Mouse (Mus musculus) megakaryocyte, embryonic 14.5 days (primary cell): ENCODE measurements around the gene Smox.

ENCODE experiments used
- FLI1 ChIP-seq: IDR thresholded peaks from 2 replicates; pipeline ENCODE4 v1.6.1; 2012; ENCODE audit warnings: low read length, inconsistent platforms, mixed read lengths
- GATA1 ChIP-seq: IDR thresholded peaks from 3 replicates; pipeline ENCODE4 v1.6.1; 2012; ENCODE audit warnings: mixed read lengths, low read length, inconsistent platforms, borderline replicate concordance

- TF ChIP-seq GATA1: no peak
- TF ChIP-seq FLI1: no peak
These were observed 2.1 kb downstream of the Smox start for GRCm38 (mm10) chr2:131493446-131493845.
